Comparison of ENCODE assay signal across 19 mouse cellular contexts in the genomic region with DNA sequence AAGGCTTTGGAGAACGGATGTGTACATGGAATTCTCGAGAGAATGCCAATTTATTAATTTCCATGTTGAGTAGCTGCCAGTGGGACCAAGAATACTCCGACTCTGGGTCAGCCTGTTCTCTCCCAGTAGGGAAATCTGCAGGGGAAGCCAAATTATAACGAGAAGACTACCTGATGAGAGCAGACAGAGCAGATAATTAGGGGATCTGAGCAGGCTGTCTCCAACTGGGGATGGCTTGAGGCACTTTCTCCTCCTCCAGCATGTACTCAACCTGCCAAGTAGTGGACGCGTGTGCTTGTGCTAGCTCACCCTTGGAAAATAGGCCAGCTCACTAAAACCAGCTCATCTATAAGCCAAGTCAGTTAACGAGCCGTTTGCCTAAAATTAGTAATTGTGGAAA.
DNase-seq lines count a peak whose midpoint lies in the region; TF ChIP-seq lines count a peak whose summit lies in the region.
"Had no signal": no experiment of that assay in that cellular context is flagged by ENCODE, and none has a peak within 500 bp of the region (broad histone marks: within the 10 kb centered on the region; RNA-seq: fewer than 3 reads in every experiment).

No protein-coding gene starts in this region.

- TF ChIP-seq CTCF in bone marrow macrophage, adult 2 months (IDR thresholded peaks at IDR 0.05; ENCODE audit: low read depth, low read length) = no peak

- H3K27ac ChIP-seq in bone marrow macrophage, adult 2 months (ENCODE audit: insufficient read depth, low read depth, low read length) = peak overlapping the region; percentile 79
- H3K27ac ChIP-seq: embryonic facial prominence, embryonic 10.5 days; forebrain, embryonic 12.5 days; hindbrain, embryonic 13.5 days; left cerebral cortex, adult 2 months; limb, embryonic 10.5 days; neural tube, embryonic 12.5 days had no signal

- TF ChIP-seq POLR2A in bone marrow macrophage, adult 2 months (IDR thresholded peaks at IDR 0.05; ENCODE audit: borderline replicate concordance, low read depth, low read length) = no peak

- H3K4me1 ChIP-seq in bone marrow macrophage, adult 2 months (ENCODE audit: control insufficient read depth, insufficient read depth, low read length) = peaks cover 52% of the 10 kb centered on the region
- H3K4me1 ChIP-seq: embryonic facial prominence, embryonic 10.5 days; forebrain, embryonic 12.5 days; hindbrain, embryonic 13.5 days; limb, embryonic 10.5 days; neural tube, embryonic 12.5 days had no signal

- peak; percentile 83 for DNase-seq in heart, adult 11 months
- DNase-seq in heart, postnatal 4 days = no peak
- peak; percentile 53 to 66 for DNase-seq in cerebellum, adult 18-20 months
- peak; percentile 48 to 56 for DNase-seq in cerebellum, postnatal 25 days
- no peak for DNase-seq in frontal cortex, postnatal 36 days (ENCODE audit: low spot score in 2 of 2)
- no peak for DNase-seq in neural tube, embryonic 10.5 days (ENCODE audit: extremely low spot score, low spot score)
- DNase-seq: gastrocnemius, postnatal 36 days; heart, postnatal 14 days; kidney, adult 9 months; kidney, postnatal 25 days; lung, postnatal 10 days had no signal

- H3K4me3 ChIP-seq in bone marrow macrophage, adult 2 months (ENCODE audit: insufficient read depth, low read length) = no peak overlapping the region
- H3K4me3 ChIP-seq: embryonic facial prominence, embryonic 10.5 days; forebrain, embryonic 12.5 days; hindbrain, embryonic 13.5 days; left cerebral cortex, adult 2 months; limb, embryonic 10.5 days; megakaryocyte, embryonic 14.5 days; neural tube, embryonic 12.5 days had no signal

Comparison
In these comparisons a context has a peak if more than half of its experiments do, and no peak if none do; other contexts are left out.
1. DNase-seq: peak in heart, adult 11 months (single experiment), cerebellum, adult 18-20 months (2 of 2) and cerebellum, postnatal 25 days (2 of 2); none in heart, postnatal 4 days (single experiment), frontal cortex, postnatal 36 days (0 of 2) and neural tube, embryonic 10.5 days (single experiment).